Mouse (Mus musculus) heart, adult 9 months (tissue): ENCODE measurements around the gene Adra2c.

Experiments used
- DNase-seq, 2 experiments: peaks; one replicate each; pipeline ENCODE4 v3.0.0; 2022; ENCODE audit warnings: low spot score in 2 of 2

Gene Adra2c

GRCm38 (mm10) chr5:35278019-35278418 is at the start of gene Adra2c:
Gene Adra2c, plus strand, starts transcription at chr5:35278319.
- no peak for DNase-seq

GRCm38 (mm10) chr5:35233142-35233541 is 45.0 kb upstream of the Adra2c start:
- DNase-seq = no peak

- DNase-seq = no peak
Observed at GRCm38 (mm10) chr5:35237757-35238156, 40.4 kb upstream of the Adra2c start.

- no peak for DNase-seq
Observed at GRCm38 (mm10) chr5:35238627-35239026, 39.5 kb upstream of the Adra2c start.

- DNase-seq = no peak
Observed at GRCm38 (mm10) chr5:35241556-35241955, 36.6 kb upstream of the Adra2c start.

- DNase-seq = no peak
Observed at GRCm38 (mm10) chr5:35244204-35244603, 33.9 kb upstream of the Adra2c start.

GRCm38 (mm10) chr5:35245555-35246273 is 32.4 kb upstream of the Adra2c start:
- DNase-seq = no peak

- no peak for DNase-seq
Observed at GRCm38 (mm10) chr5:35254964-35255716, 23.0 kb upstream of the Adra2c start.

- DNase-seq = no peak
Observed at GRCm38 (mm10) chr5:35263716-35264115, 14.4 kb upstream of the Adra2c start.

- DNase-seq = no peak
Observed at GRCm38 (mm10) chr5:35267486-35267885, 10.6 kb upstream of the Adra2c start.

- DNase-seq = no peak
Observed at GRCm38 (mm10) chr5:35275356-35275755, 2.8 kb upstream of the Adra2c start.

- DNase-seq = no peak
Observed at GRCm38 (mm10) chr5:35278741-35279695, 899 bp downstream of the Adra2c start.

- no peak for DNase-seq
Observed at GRCm38 (mm10) chr5:35279696-35280001, 1.5 kb downstream of the Adra2c start.

GRCm38 (mm10) chr5:35280002-35280782 is 2.1 kb downstream of the Adra2c start:
- no peak for DNase-seq

GRCm38 (mm10) chr5:35280783-35281165 is 2.7 kb downstream of the Adra2c start:
- DNase-seq = no peak

- no peak for DNase-seq
Observed at GRCm38 (mm10) chr5:35285281-35285680, 7.2 kb downstream of the Adra2c start.

- DNase-seq = no peak
Observed at GRCm38 (mm10) chr5:35286190-35286589, 8.1 kb downstream of the Adra2c start.

GRCm38 (mm10) chr5:35299621-35300020 is 21.5 kb downstream of the Adra2c start:
- DNase-seq = no peak

- DNase-seq = no peak
Observed at GRCm38 (mm10) chr5:35304191-35304590, 26.1 kb downstream of the Adra2c start.

GRCm38 (mm10) chr5:35305332-35305731 is 27.2 kb downstream of the Adra2c start:
- DNase-seq = no peak

GRCm38 (mm10) chr5:35306692-35307091 is 28.6 kb downstream of the Adra2c start:
- DNase-seq = no peak
